Mouse (Mus musculus): Measurements from ENCODE around the gene Znrf3.
"Not testable (repeated sequence)": the region's sequence is repeated elsewhere in the genome, so short reads cannot be mapped to it uniquely, and the experiment has no call there.

Gene Znrf3

GRCm38 (mm10) chr11:5444599-5445451 lies at the start of gene Znrf3:
Gene Znrf3 (minus strand): TSS chr11:5444847.
- DNase-seq (ENCODE audit: low spot score): peak; percentile 97

- no peak for DNase-seq (ENCODE audit: low spot score)
Measured at GRCm38 (mm10) chr11:5493869-5494268, 49.2 kb upstream of the Znrf3 start.

GRCm38 (mm10) chr11:5491912-5492311 lies 47.3 kb upstream of the Znrf3 start:
- DNase-seq (ENCODE audit: low spot score): no peak

GRCm38 (mm10) chr11:5490989-5491656 lies 46.5 kb upstream of the Znrf3 start:
- no peak for DNase-seq (ENCODE audit: low spot score)

GRCm38 (mm10) chr11:5489433-5489832 lies 44.8 kb upstream of the Znrf3 start:
- DNase-seq (ENCODE audit: low spot score): not testable (repeated sequence)

GRCm38 (mm10) chr11:5485193-5486011 lies 40.8 kb upstream of the Znrf3 start:
- DNase-seq (ENCODE audit: low spot score): peak; percentile 86

GRCm38 (mm10) chr11:5482581-5482980 lies 37.9 kb upstream of the Znrf3 start:
- DNase-seq (ENCODE audit: low spot score): no peak

GRCm38 (mm10) chr11:5478831-5479230 lies 34.2 kb upstream of the Znrf3 start:
- no peak for DNase-seq (ENCODE audit: low spot score)

- no peak for DNase-seq (ENCODE audit: low spot score)
Measured at GRCm38 (mm10) chr11:5478193-5478592, 33.5 kb upstream of the Znrf3 start.

- DNase-seq (ENCODE audit: low spot score): no peak
Measured at GRCm38 (mm10) chr11:5476806-5477205, 32.2 kb upstream of the Znrf3 start.

GRCm38 (mm10) chr11:5475556-5476118 lies 31.0 kb upstream of the Znrf3 start:
- DNase-seq (ENCODE audit: low spot score): not testable (repeated sequence)

GRCm38 (mm10) chr11:5474130-5474529 lies 29.5 kb upstream of the Znrf3 start:
- peak; percentile 65 for DNase-seq (ENCODE audit: low spot score)

- no peak for DNase-seq (ENCODE audit: low spot score)
Measured at GRCm38 (mm10) chr11:5470055-5470454, 25.4 kb upstream of the Znrf3 start.

- peak; percentile 45 for DNase-seq (ENCODE audit: low spot score)
Measured at GRCm38 (mm10) chr11:5469084-5469483, 24.4 kb upstream of the Znrf3 start.

- no peak for DNase-seq (ENCODE audit: low spot score)
Measured at GRCm38 (mm10) chr11:5468471-5468870, 23.8 kb upstream of the Znrf3 start.

GRCm38 (mm10) chr11:5451923-5452322 lies 7.3 kb upstream of the Znrf3 start:
- no peak for DNase-seq (ENCODE audit: low spot score)

- no peak for DNase-seq (ENCODE audit: low spot score)
Measured at GRCm38 (mm10) chr11:5451341-5451740, 6.7 kb upstream of the Znrf3 start.

- no peak for DNase-seq (ENCODE audit: low spot score)
Measured at GRCm38 (mm10) chr11:5450701-5451100, 6.1 kb upstream of the Znrf3 start.

GRCm38 (mm10) chr11:5445452-5445953 lies 856 bp upstream of the Znrf3 start:
- no peak for DNase-seq (ENCODE audit: low spot score)

GRCm38 (mm10) chr11:5444234-5444598 lies 431 bp downstream of the Znrf3 start:
- peak; percentile 34 for DNase-seq (ENCODE audit: low spot score)

- peak; percentile 26 for DNase-seq (ENCODE audit: low spot score)
Measured at GRCm38 (mm10) chr11:5443511-5444233, 975 bp downstream of the Znrf3 start.

All from urinary bladder, postnatal 14 days (tissue).